Mouse (Mus musculus) frontal cortex, postnatal 14 days (tissue): Measurements from ENCODE around the gene Tnfsf4.

Experiments used
- DNase-seq, 2 experiments: peaks; one replicate each; pipeline ENCODE4 v3.0.0; 2022; ENCODE audit warnings: low spot score in 2 of 2

Gene Tnfsf4

DNA sequence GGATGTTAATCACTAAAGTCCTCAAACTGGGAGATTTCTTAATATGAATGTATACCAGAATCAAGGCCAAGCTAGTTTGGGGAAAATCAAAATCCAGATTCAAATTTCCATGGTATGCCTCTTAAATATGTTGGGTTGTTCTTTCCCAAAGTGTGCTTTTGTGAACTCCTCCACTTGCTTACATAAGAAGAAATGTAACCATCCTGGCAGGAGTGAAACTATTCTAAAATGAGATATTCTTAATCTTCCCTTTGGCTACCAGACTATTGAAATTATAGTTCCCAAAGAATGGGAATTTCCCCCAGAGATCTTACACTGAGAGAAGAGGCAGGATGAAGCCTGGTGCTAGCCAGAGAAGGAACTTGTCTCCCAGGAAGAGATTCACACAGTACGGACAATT, 57.0 kb downstream of the Tnfsf4 start:
- no peak for DNase-seq

DNA sequence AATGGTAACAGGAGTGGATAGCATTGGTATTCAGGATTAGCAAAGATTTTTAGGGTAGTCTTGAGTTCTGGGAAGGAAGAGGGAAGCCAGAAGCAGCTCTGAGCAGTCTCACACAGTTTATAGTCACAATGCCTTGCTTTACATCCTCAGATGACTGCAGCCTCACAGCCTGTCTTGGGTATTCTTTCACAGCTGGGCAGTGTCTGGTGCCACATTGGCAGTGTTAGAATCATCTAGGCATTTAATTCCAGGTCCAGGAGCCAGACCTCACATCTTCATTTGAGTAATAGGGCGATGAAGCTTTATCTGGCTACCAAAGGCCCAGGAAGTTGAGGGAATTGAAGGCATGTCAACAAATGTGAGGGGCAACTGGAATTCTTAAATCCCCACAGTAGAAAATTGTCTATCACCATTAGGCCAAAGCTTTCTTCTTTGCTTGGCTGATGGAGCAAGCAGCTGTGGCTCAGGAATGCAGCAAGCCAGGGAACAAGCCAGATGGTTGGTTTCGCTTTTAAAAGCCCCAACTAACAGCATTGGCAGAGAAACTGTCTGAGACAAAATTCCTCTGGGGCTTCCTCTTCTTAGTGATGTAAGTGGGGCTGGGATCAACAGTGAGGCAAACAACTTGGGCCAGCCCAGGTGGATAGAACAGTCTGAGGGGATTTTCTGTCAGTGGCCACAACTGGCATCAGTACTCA, 68.3 kb downstream of the Tnfsf4 start:
- DNase-seq: no peak
